Mouse (Mus musculus) C2C12 (cell line): ENCODE measurements around the gene Hoxa9.

ENCODE experiments used
- CEBPB ChIP-seq: IDR thresholded peaks from one replicate; pipeline ENCODE4 v1.6.1; 2011; ENCODE audit warnings: low read depth, mild to moderate bottlenecking, control low read depth, moderate library complexity
- CTCF ChIP-seq: IDR thresholded peaks from one replicate; pipeline ENCODE4 v1.5.1; 2011; ENCODE audit not compliant: control insufficient read depth, insufficient read depth, insufficient read length
- MAX ChIP-seq: IDR thresholded peaks from one replicate; pipeline ENCODE4 v1.6.1; 2011; ENCODE audit warnings: mild to moderate bottlenecking, control low read depth
- MYOD1 ChIP-seq: IDR thresholded peaks from one replicate; pipeline ENCODE4 v1.6.1; 2011; ENCODE audit warnings: low read depth; ENCODE audit not compliant: control insufficient read depth, insufficient read length
- MYOG ChIP-seq: IDR thresholded peaks from one replicate; pipeline ENCODE4 v1.6.1; 2011; ENCODE audit not compliant: control insufficient read depth, insufficient read length; ENCODE audit errors: extremely low read depth
- USF1 ChIP-seq: IDR thresholded peaks from one replicate; pipeline ENCODE4 v1.6.1; 2011; ENCODE audit warnings: low read depth, mild to moderate bottlenecking, control low read depth, moderate library complexity

DNA sequence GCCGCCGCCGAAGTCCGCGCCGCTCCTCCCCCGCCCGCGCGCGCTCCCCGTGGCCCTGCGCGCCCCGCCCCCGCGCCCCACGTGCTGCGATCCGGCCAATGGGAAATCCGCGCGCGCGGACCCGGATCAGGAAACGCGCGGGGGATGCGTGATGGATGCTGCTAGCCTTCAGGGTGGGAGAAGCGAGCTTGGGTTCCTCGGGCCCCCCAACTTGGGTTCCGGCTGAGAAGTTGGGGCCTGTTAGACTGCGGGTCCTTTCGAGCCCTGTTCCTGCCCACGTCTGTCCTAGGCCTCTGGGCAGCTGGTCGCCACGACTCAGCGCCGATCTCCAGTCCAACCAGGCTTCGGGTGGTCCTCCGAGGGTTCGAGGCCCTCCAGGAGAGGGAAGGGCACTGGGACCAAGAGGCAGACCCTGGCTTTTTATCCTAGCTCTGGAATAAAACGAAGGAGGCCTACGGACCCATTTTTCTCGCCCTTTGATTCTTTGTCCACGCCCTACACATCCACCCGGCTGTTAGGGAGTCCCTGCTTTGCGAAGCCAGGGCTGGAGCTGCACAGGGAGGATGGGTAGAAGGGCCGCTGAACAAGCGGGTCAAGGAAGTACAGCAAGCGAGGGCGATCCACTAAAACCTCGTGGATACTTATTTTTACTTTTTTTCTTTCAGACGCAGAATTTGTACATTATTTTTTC lies 38.9 kb downstream of the Hoxa9 start:
- TF ChIP-seq CTCF: no peak
- no peak for TF ChIP-seq MYOG
- TF ChIP-seq MAX: peak; percentile 70
- no peak for TF ChIP-seq MYOD1
- no peak for TF ChIP-seq CEBPB
- TF ChIP-seq USF1: peak; percentile 89
